Mouse (Mus musculus) cerebellum, adult 2 months (tissue): Measurements from ENCODE around the gene Hoxa4. TPM values are rescaled to one million over a fixed set of nuclear protein-coding genes. Genes with fewer than 3 reads are reported as not detected.

Experiments
- DNase-seq, 2 experiments: peaks; one replicate each; pipeline ENCODE4 v3.0.0; 2021
- H3K27ac ChIP-seq: fragments of 200-500 bp; 2 replicates; pipeline ENCODE4 v1.5.1; 2012; ENCODE audit warnings: low read length, control low read depth, inconsistent platforms; ENCODE audit not compliant: insufficient read depth
- H3K27me3 ChIP-seq: fragments of 200-500 bp; 2 replicates; pipeline ENCODE4 v1.6.1; 2012; ENCODE audit warnings: inconsistent platforms, mild to moderate bottlenecking, low read length, moderate library complexity; ENCODE audit not compliant: control insufficient read depth, insufficient read depth
- H3K4me1 ChIP-seq: fragments of 200-500 bp; 2 replicates; pipeline ENCODE4 v1.6.1; 2011; ENCODE audit warnings: low read length; ENCODE audit not compliant: control insufficient read depth, insufficient read depth
- H3K4me3 ChIP-seq: fragments of 200-500 bp; replicated peaks from 2 replicates; pipeline ENCODE3; 2011; ENCODE audit warnings: mild to moderate bottlenecking, low read depth, low read length, control low read depth; ENCODE audit not compliant: insufficient read depth
- CTCF ChIP-seq: fragments of 200-500 bp; IDR thresholded peaks from 2 replicates; pipeline ENCODE4 v1.5.1; 2011; ENCODE audit warnings: low read depth, mild to moderate bottlenecking, control low read depth, low read length, moderate library complexity, borderline replicate concordance; ENCODE audit not compliant: insufficient read depth
- POLR2A ChIP-seq: fragments of 200-500 bp; IDR thresholded peaks from 2 replicates; pipeline ENCODE4 v1.6.1; 2011; ENCODE audit warnings: low read length, control low read depth, borderline replicate concordance; ENCODE audit not compliant: insufficient read depth
- WGBS: fragments of 180-500 bp; shearing (Covaris S2); methylation state at CpG from one replicate; pipeline ENCODE4 v1.1.7; 2018; 5-methylcytosine and 5-hydroxymethylcytosine counted together
- polyA plus RNA-seq: library from polyadenylated mRNA; depleted of rRNA; stranded (reverse); fragments of >200 nt; gene quantifications from 2 replicates; pipeline ENCODE4 v1.2.3, GENCODE M21; 2012

The Hoxa4 gene
- polyA plus RNA-seq, 1 experiment: 5.1 TPM

GRCm38 (mm10) chr6:52164051-52164625 is 27.4 kb downstream of the Hoxa4 start:
- Histone ChIP-seq H3K27me3 (peaks cover 20% of the 10 kb centered on the region; the same call in 1 of the 2 replicates), H3K4me3 (no peak overlapping the region), H3K4me1 (no peaks in the 10 kb centered on the region), H3K27ac (no peak overlapping the region)
- no peak for DNase-seq
- 2% methylated on average over 39 of the region's 39 CpGs for WGBS
- TF ChIP-seq CTCF (no peak), POLR2A (no peak)

- no peak for TF ChIP-seq POLR2A
- no peak for TF ChIP-seq CTCF
- H3K4me3 ChIP-seq: no peak overlapping the region
- H3K4me1 ChIP-seq: no peaks in the 10 kb centered on the region; the same call in 1 of the 2 replicates
- H3K27ac ChIP-seq: no peak overlapping the region
- DNase-seq: no peak
- peaks cover 21% of the 10 kb centered on the region; the same call in 1 of the 2 replicates for H3K27me3 ChIP-seq
- WGBS: 6% methylated on average over 17 of the region's 17 CpGs
Measured at GRCm38 (mm10) chr6:52163366-52164031, 28.1 kb downstream of the Hoxa4 start.

- H3K4me3 ChIP-seq: no peak overlapping the region
- TF ChIP-seq POLR2A (no peak), CTCF (no peak)
- peaks cover 24% of the 10 kb centered on the region; the same call in 1 of the 2 replicates for H3K27me3 ChIP-seq
- no peak overlapping the region for H3K27ac ChIP-seq
- 7% methylated on average over 14 of the region's 14 CpGs for WGBS
- no peak for DNase-seq
- H3K4me1 ChIP-seq: no peaks in the 10 kb centered on the region; the same call in 1 of the 2 replicates
Measured at GRCm38 (mm10) chr6:52162611-52163365, 28.8 kb downstream of the Hoxa4 start.

DNA sequence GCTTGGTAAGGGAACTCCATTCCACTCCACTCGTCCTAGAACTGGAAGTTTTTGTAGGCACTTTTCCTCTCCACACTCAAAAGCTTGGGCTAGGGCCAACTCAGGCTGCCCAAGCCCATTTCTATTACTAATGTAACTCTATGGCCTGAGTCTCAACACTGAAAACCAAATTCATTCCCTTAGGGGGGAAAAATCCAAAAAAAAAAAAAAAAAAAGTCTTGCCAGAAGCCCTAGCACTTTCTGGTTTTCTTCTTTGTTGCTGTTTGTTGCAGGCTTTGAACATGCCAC is 29.5 kb downstream of the Hoxa4 start:
- Histone ChIP-seq H3K4me1 (no peaks in the 10 kb centered on the region; the same call in 1 of the 2 replicates), H3K27me3 (peaks cover 24% of the 10 kb centered on the region; the same call in 1 of the 2 replicates), H3K4me3 (no peak overlapping the region), H3K27ac (no peak overlapping the region)
- TF ChIP-seq POLR2A (no peak), CTCF (no peak)
- WGBS: 9% methylated on average over 1 of the region's 1 CpGs
- DNase-seq: no peak

- Histone ChIP-seq H3K4me3 (no peak overlapping the region), H3K4me1 (no peaks in the 10 kb centered on the region; the same call in 1 of the 2 replicates), H3K27ac (no peak overlapping the region), H3K27me3 (peaks cover 24% of the 10 kb centered on the region; the same call in 1 of the 2 replicates)
- TF ChIP-seq POLR2A (no peak), CTCF (no peak)
- WGBS: 6% methylated on average over 8 of the region's 8 CpGs
- DNase-seq: no peak
Measured at GRCm38 (mm10) chr6:52161336-52162092, 30.0 kb downstream of the Hoxa4 start.

DNA sequence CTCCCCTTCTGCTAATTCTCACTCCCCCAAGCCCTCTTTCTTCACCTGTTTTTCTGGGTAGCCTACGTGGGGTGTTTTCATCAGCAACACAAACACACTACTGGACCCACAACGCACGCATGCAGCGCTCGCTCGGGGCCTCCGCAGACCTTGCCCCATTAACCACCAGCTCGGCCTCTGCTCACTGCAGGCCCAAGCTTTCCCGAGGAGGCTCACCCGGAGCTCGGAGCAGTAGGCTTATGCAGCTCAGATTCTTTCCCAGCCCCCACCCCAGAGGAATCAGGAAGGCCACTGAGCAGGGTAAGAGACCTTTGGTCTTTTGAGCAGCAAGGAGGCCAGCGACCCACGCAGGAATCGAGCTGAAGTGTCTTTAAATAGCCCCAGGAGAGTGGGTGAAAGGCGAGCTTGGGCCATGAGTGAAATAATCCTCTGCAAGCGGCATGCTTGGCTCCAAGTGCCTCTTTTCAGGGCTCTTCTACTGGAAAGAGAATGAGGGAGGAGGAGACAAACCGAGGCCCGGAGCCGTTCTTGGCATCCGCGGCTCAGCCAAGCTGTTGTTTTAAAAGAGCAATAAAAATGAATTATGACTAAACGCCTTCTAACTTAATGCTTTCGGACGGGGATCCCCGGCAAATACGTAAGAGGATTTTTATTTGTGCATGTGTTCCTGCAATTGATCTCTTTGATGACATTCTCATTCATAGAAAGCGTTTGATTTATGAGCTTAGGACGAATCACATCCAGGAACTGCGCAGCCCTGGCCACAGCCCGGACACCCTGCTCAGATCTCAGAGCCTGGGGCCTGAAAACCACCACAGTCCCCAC is 30.8 kb downstream of the Hoxa4 start:
- Histone ChIP-seq H3K27ac (no peak overlapping the region), H3K4me1 (no peaks in the 10 kb centered on the region; the same call in 1 of the 2 replicates), H3K4me3 (no peak overlapping the region), H3K27me3 (peaks cover 24% of the 10 kb centered on the region; the same call in 1 of the 2 replicates)
- no peak for DNase-seq
- WGBS: 4% methylated on average over 30 of the region's 30 CpGs
- TF ChIP-seq CTCF (no peak), POLR2A (no peak)
